ENCODE assay signal across 8 mouse cellular contexts in genomic region chr9:109038901-109039364, GRCm38 (mm10). TPM values are rescaled to one million over a fixed set of nuclear protein-coding genes. Genes with fewer than 3 reads are reported as not detected.
DNase-seq lines count a peak whose midpoint lies in the region; ATAC-seq and TF ChIP-seq lines count a peak whose summit lies in the region.

No protein-coding gene starts in this region.

- peak; percentile 33 to 39 for DNase-seq in layer of hippocampus, postnatal 10 days (ENCODE audit: low spot score in 2 of 2)
- no peak for DNase-seq in layer of hippocampus, adult 9-11 months
- peak; percentile 61 for DNase-seq in gastrocnemius, adult 18-20 months (ENCODE audit: low spot score)
- DNase-seq in liver, embryonic 11.5 days (ENCODE audit: low spot score) = no peak
- no peak for DNase-seq in midbrain, postnatal 0 days (ENCODE audit: low spot score)
- DNase-seq in layer of hippocampus, adult 11-12 months (ENCODE audit: low spot score) = no peak

- H3K9me3 ChIP-seq in hindbrain, embryonic 13.5 days = no peaks in the 10 kb centered on the region
- H3K9me3 ChIP-seq in liver, embryonic 11.5 days (ENCODE audit: control insufficient read depth, low read length) = no peaks in the 10 kb centered on the region
- no peaks in the 10 kb centered on the region for H3K9me3 ChIP-seq in midbrain, postnatal 0 days (ENCODE audit: low read length)

- 25% methylated on average over 8 of the region's 8 CpGs for WGBS in hindbrain, embryonic 13.5 days
- WGBS in liver, embryonic 11.5 days = 18% methylated on average over 8 of the region's 8 CpGs
- WGBS in midbrain, postnatal 0 days = 19% methylated on average over 8 of the region's 8 CpGs

- H3K4me3 ChIP-seq in brown adipose tissue, adult 24 weeks (ENCODE audit: insufficient read depth, low read depth, low read length) = peak overlapping the region; percentile 90
- peak overlapping the region; percentile 65 for H3K4me3 ChIP-seq in hindbrain, embryonic 13.5 days
- H3K4me3 ChIP-seq in liver, embryonic 11.5 days (ENCODE audit: low read depth, low read length) = peak overlapping the region; percentile 72
- peak overlapping the region; percentile 50 for H3K4me3 ChIP-seq in midbrain, postnatal 0 days (ENCODE audit: low read depth, low read length)

- no peak for TF ChIP-seq CTCF in midbrain, postnatal 0 days (IDR thresholded peaks at IDR 0.05)

- no peaks in the 10 kb centered on the region for H3K36me3 ChIP-seq in hindbrain, embryonic 13.5 days
- no peaks in the 10 kb centered on the region for H3K36me3 ChIP-seq in liver, embryonic 11.5 days (ENCODE audit: control insufficient read depth, insufficient read depth, low read length)
- H3K36me3 ChIP-seq in midbrain, postnatal 0 days (ENCODE audit: insufficient read depth, low read length) = no peaks in the 10 kb centered on the region

- peak; percentile 65 for ATAC-seq in hindbrain, embryonic 13.5 days (ENCODE audit: low FRiP score)
- peak; percentile 50 for ATAC-seq in liver, embryonic 11.5 days (replicated peaks; ENCODE audit: low FRiP score)
- ATAC-seq in midbrain, postnatal 0 days (ENCODE audit: low FRiP score) = no peak

- peak overlapping the region; percentile 82 for H3K9ac ChIP-seq in hindbrain, embryonic 13.5 days
- peak overlapping the region; percentile 70 for H3K9ac ChIP-seq in liver, embryonic 11.5 days (ENCODE audit: low read depth, low read length)
- peak overlapping the region; percentile 61 for H3K9ac ChIP-seq in midbrain, postnatal 0 days (replicated peaks; ENCODE audit: low read length, poor library complexity, severe bottlenecking)

- peaks cover 8% of the 10 kb centered on the region; the same call in 1 of the 2 replicates for H3K4me1 ChIP-seq in brown adipose tissue, adult 24 weeks (ENCODE audit: control insufficient read depth, insufficient read depth, insufficient read length, low read length)
- peaks cover 20% of the 10 kb centered on the region for H3K4me1 ChIP-seq in hindbrain, embryonic 13.5 days (replicated peaks)
- peaks cover 17% of the 10 kb centered on the region for H3K4me1 ChIP-seq in liver, embryonic 11.5 days (replicated peaks; ENCODE audit: control insufficient read depth, insufficient read depth, low read length)
- 0 out of 2 replicates have a peak, but pooled peaks cover 3% of the 10 kb centered on the region for H3K4me1 ChIP-seq in midbrain, postnatal 0 days (ENCODE audit: insufficient read depth, low read length)

- peak overlapping the region; percentile 88 for H3K4me2 ChIP-seq in hindbrain, embryonic 13.5 days
- peak overlapping the region; percentile 93 for H3K4me2 ChIP-seq in liver, embryonic 11.5 days
- H3K4me2 ChIP-seq in midbrain, postnatal 0 days (ENCODE audit: low read depth, low read length, poor library complexity, severe bottlenecking) = peak overlapping the region; percentile 85

- H3K27me3 ChIP-seq in hindbrain, embryonic 13.5 days = 0 out of 2 replicates have a peak, but pooled peaks cover 5% of the 10 kb centered on the region
- no peaks in the 10 kb centered on the region for H3K27me3 ChIP-seq in liver, embryonic 11.5 days (replicated peaks; ENCODE audit: control insufficient read depth, insufficient read depth, low read length)
- H3K27me3 ChIP-seq in midbrain, postnatal 0 days (ENCODE audit: insufficient read depth, low read length) = no peaks in the 10 kb centered on the region

- H3K27ac ChIP-seq in brown adipose tissue, adult 24 weeks (replicated peaks; ENCODE audit: low read depth, low read length) = peak overlapping the region; percentile 95
- no peak overlapping the region; the same call in 1 of the 2 replicates for H3K27ac ChIP-seq in hindbrain, embryonic 13.5 days
- no peak overlapping the region for H3K27ac ChIP-seq in liver, embryonic 11.5 days (ENCODE audit: low read depth, low read length)
- H3K27ac ChIP-seq in midbrain, postnatal 0 days (ENCODE audit: low read depth, low read length) = no peak overlapping the region

RNA-seq across cellular contexts. Expression of gene Shisa5, which starts 0.6 kb away (rescaled TPM):
- total RNA-seq in layer of hippocampus, postnatal 10 days (2021) = 10 to 100 TPM; 37.7 to 47.2 TPM
- 30.4 and 48.6 TPM in 2 replicates for polyA plus RNA-seq in brown adipose tissue, adult 24 weeks (2012; ENCODE audit: insufficient read depth, insufficient read length, missing spikeins)
- total RNA-seq in gastrocnemius, adult 18-20 months (2021) = 10 to 100 TPM in 1 of 2 experiments, 1 to 10 TPM in 1; 9.8 to 15.5 TPM
- 64.6 and 66.2 TPM in 2 replicates for polyA plus RNA-seq in hindbrain, embryonic 13.5 days (2015; fragmentation: Nextera tagmentation; extraction: Ambion mirVana)
- polyA plus RNA-seq in liver, embryonic 11.5 days (2014; fragmentation: Nextera tagmentation; extraction: Ambion mirVana) = 33.7 and 34.3 TPM in 2 replicates
- total RNA-seq in midbrain, postnatal 0 days (2014; rRNA removed) = 79.7 and 80.6 TPM in 2 replicates
- polyA plus RNA-seq in midbrain, postnatal 0 days (2015; fragmentation: Nextera tagmentation; extraction: Ambion mirVana) = 75.0 and 89.3 TPM in 2 replicates

RNA-seq across cellular contexts. Expression of gene Trex1, which starts 20.6 kb away (rescaled TPM):
- 10 to 100 TPM; 11.9 to 13.2 TPM for total RNA-seq in layer of hippocampus, postnatal 10 days (2021)
- polyA plus RNA-seq in brown adipose tissue, adult 24 weeks (2012; ENCODE audit: insufficient read depth, insufficient read length, missing spikeins) = 6.6 and 16.6 TPM in 2 replicates
- total RNA-seq in gastrocnemius, adult 18-20 months (2021) = 10 to 100 TPM; 13.1 to 17.2 TPM
- 12.9 and 15.2 TPM in 2 replicates for polyA plus RNA-seq in hindbrain, embryonic 13.5 days (2015; fragmentation: Nextera tagmentation; extraction: Ambion mirVana)
- polyA plus RNA-seq in liver, embryonic 11.5 days (2014; fragmentation: Nextera tagmentation; extraction: Ambion mirVana) = 8.9 and 9.7 TPM in 2 replicates
- 22.5 and 28.1 TPM in 2 replicates for total RNA-seq in midbrain, postnatal 0 days (2014; rRNA removed)
- 14.8 and 18.6 TPM in 2 replicates for polyA plus RNA-seq in midbrain, postnatal 0 days (2015; fragmentation: Nextera tagmentation; extraction: Ambion mirVana)

RNA-seq across cellular contexts. Expression of gene Atrip, which starts 35.0 kb away (rescaled TPM):
- 10 to 100 TPM; 28.5 to 29.9 TPM for total RNA-seq in layer of hippocampus, postnatal 10 days (2021)
- polyA plus RNA-seq in brown adipose tissue, adult 24 weeks (2012; ENCODE audit: insufficient read depth, insufficient read length, missing spikeins) = 3.6 and 4.8 TPM in 2 replicates
- total RNA-seq in gastrocnemius, adult 18-20 months (2021) = 1 to 10 TPM; 8.9 to 9.2 TPM
- polyA plus RNA-seq in hindbrain, embryonic 13.5 days (2015; fragmentation: Nextera tagmentation; extraction: Ambion mirVana) = 27.8 and 32.4 TPM in 2 replicates
- polyA plus RNA-seq in liver, embryonic 11.5 days (2014; fragmentation: Nextera tagmentation; extraction: Ambion mirVana) = 24.3 and 28.9 TPM in 2 replicates
- 34.7 and 35.1 TPM in 2 replicates for total RNA-seq in midbrain, postnatal 0 days (2014; rRNA removed)
- polyA plus RNA-seq in midbrain, postnatal 0 days (2015; fragmentation: Nextera tagmentation; extraction: Ambion mirVana) = 32.9 and 34.7 TPM in 2 replicates

RNA-seq across cellular contexts. Expression of gene Ccdc51, which starts 43.4 kb away (rescaled TPM):
- total RNA-seq in layer of hippocampus, postnatal 10 days (2021) = 1 to 10 TPM; 6.1 to 7.3 TPM
- polyA plus RNA-seq in brown adipose tissue, adult 24 weeks (2012; ENCODE audit: insufficient read depth, insufficient read length, missing spikeins) = 10.8 and 14.4 TPM in 2 replicates
- 1 to 10 TPM; 7.9 to 8.1 TPM for total RNA-seq in gastrocnemius, adult 18-20 months (2021)
- 14.6 and 14.7 TPM in 2 replicates for polyA plus RNA-seq in hindbrain, embryonic 13.5 days (2015; fragmentation: Nextera tagmentation; extraction: Ambion mirVana)
- polyA plus RNA-seq in liver, embryonic 11.5 days (2014; fragmentation: Nextera tagmentation; extraction: Ambion mirVana) = 21.9 TPM in 2 replicates
- 6.9 and 7.4 TPM in 2 replicates for total RNA-seq in midbrain, postnatal 0 days (2014; rRNA removed)
- 4.8 and 7.1 TPM in 2 replicates for polyA plus RNA-seq in midbrain, postnatal 0 days (2015; fragmentation: Nextera tagmentation; extraction: Ambion mirVana)

RNA-seq across cellular contexts. Expression of gene Tma7, which starts 43.5 kb away (rescaled TPM):
- 100 to 1,000 TPM; 331 to 333 TPM for total RNA-seq in layer of hippocampus, postnatal 10 days (2021)
- 232 and 572 TPM in 2 replicates for polyA plus RNA-seq in brown adipose tissue, adult 24 weeks (2012; ENCODE audit: insufficient read depth, insufficient read length, missing spikeins)
- total RNA-seq in gastrocnemius, adult 18-20 months (2021) = 100 to 1,000 TPM; 325 to 344 TPM
- 741 and 764 TPM in 2 replicates for polyA plus RNA-seq in hindbrain, embryonic 13.5 days (2015; fragmentation: Nextera tagmentation; extraction: Ambion mirVana)
- 716 and 742 TPM in 2 replicates for polyA plus RNA-seq in liver, embryonic 11.5 days (2014; fragmentation: Nextera tagmentation; extraction: Ambion mirVana)
- total RNA-seq in midbrain, postnatal 0 days (2014; rRNA removed) = 129 and 162 TPM in 2 replicates
- 766 and 825 TPM in 2 replicates for polyA plus RNA-seq in midbrain, postnatal 0 days (2015; fragmentation: Nextera tagmentation; extraction: Ambion mirVana)

Comparison
In these comparisons a context has a peak if more than half of its experiments do, and no peak if none do; other contexts are left out.
1. DNase-seq: peak in layer of hippocampus, postnatal 10 days (2 of 2) and gastrocnemius, adult 18-20 months (single experiment); none in layer of hippocampus, adult 9-11 months (single experiment), liver, embryonic 11.5 days (single experiment), midbrain, postnatal 0 days (single experiment) and layer of hippocampus, adult 11-12 months (single experiment).
2. Peak in every context shown above with its lines, with median percentiles within 50 percentile points of each other: H3K4me3 ChIP-seq, H3K4me2 ChIP-seq and H3K9ac ChIP-seq.